Mouse (Mus musculus): Measurements from ENCODE around the gene Slc31a1. TPM values are rescaled to one million over a fixed set of nuclear protein-coding genes. Genes with fewer than 3 reads are reported as not detected.

The Slc31a1 gene
- polyA plus RNA-seq, 1 experiment from 2014 or later: 44.7 TPM

DNA sequence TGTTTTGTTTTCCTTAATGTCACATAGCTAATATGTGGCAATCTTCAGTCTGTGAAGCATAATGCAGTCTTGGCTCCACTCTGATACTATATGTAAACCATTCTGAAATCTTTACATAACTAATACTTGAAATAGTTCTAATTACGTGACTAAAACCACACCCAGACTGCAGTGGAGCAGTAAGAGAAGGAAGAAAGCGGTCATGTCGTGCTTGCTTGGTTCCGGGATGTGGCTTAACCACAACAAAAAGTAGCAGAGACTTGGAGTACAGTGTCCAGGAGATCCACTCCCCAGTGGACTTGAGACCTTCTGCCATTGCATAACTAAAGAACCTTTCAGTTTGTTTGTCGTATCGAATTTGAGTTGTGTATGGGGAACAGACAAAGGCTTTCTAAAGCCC lies 7.1 kb downstream of the Slc31a1 start:
- no peak overlapping the region for H3K4me2 ChIP-seq (ENCODE audit: low read depth, severe bottlenecking)
- H3K27me3 ChIP-seq (ENCODE audit: control insufficient read depth, insufficient read depth, low read length): no peaks in the 10 kb centered on the region
- no peaks in the 10 kb centered on the region for H3K4me1 ChIP-seq (ENCODE audit: control insufficient read depth, insufficient read depth, low read length)
- DNase-seq (ENCODE audit: low spot score): no peak
- H3K9ac ChIP-seq (ENCODE audit: low read length): no peak overlapping the region
- H3K4me3 ChIP-seq (ENCODE audit: low read depth, low read length): no peak overlapping the region
- H3K9me3 ChIP-seq (ENCODE audit: control insufficient read depth, low read length): no peaks in the 10 kb centered on the region
- H3K36me3 ChIP-seq (ENCODE audit: control insufficient read depth, insufficient read depth, low read length): no peaks in the 10 kb centered on the region
- WGBS: 97% methylated on average over 6 of the region's 6 CpGs
- no peak overlapping the region for H3K27ac ChIP-seq (replicated peaks; ENCODE audit: low read depth, low read length)
- ATAC-seq (ENCODE audit: insufficient number of reproducible peaks, low FRiP score, low TSS enrichment, low read depth): no peak

DNA sequence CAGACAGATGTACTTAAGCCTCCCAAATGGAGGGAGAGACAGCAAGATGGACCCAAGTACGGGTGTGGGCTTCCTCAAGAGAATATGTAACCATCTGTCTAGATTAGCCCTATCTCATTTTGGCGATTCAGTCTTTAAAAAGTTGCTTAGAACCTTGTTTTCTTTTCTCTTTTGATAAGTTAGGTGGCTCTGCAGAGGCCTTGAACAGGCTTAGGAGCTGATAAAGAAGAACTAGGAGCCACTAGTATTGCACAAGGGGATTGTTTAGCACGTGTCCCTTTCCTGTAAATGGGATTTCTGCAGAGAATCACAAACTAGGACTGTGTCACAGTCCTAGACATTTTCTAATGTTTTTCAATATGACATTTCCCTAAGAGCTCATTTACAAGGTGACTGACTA lies 8.6 kb downstream of the Slc31a1 start:
- WGBS: 81% methylated on average over 3 of the region's 3 CpGs
- Histone ChIP-seq H3K36me3 (ENCODE audit: control insufficient read depth, insufficient read depth, low read length) (no peaks in the 10 kb centered on the region), H3K4me2 (ENCODE audit: low read depth, severe bottlenecking) (no peak overlapping the region), H3K27ac (replicated peaks; ENCODE audit: low read depth, low read length) (no peak overlapping the region), H3K9me3 (ENCODE audit: control insufficient read depth, low read length) (no peaks in the 10 kb centered on the region), H3K4me1 (ENCODE audit: control insufficient read depth, insufficient read depth, low read length) (no peaks in the 10 kb centered on the region), H3K27me3 (ENCODE audit: control insufficient read depth, insufficient read depth, low read length) (no peaks in the 10 kb centered on the region), H3K9ac (ENCODE audit: low read length) (no peak overlapping the region), H3K4me3 (ENCODE audit: low read depth, low read length) (no peak overlapping the region)
- DNase-seq (ENCODE audit: low spot score) (no peak), ATAC-seq (ENCODE audit: insufficient number of reproducible peaks, low FRiP score, low TSS enrichment, low read depth) (no peak)

DNA sequence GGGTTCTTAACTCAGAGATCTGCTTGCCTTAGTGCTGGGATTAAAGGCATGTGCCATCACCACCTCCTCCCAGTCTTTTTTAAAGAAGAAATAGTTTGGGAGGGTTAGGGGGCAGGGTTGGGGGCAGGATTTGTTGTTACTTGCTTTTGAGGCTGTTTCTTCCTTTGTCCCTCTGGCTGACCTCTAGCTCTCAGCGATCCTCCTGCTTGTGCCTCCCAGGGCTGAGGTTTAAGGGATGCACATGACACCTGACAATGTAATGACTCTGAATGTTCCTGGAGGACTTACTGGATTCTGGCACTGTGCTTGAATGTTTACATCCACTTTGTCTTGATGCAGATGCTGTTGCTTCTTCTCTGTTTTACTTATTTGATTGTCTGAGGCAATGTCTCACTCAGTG lies 11.9 kb downstream of the Slc31a1 start:
- no peaks in the 10 kb centered on the region for H3K36me3 ChIP-seq (ENCODE audit: control insufficient read depth, insufficient read depth, low read length)
- no peak overlapping the region for H3K27ac ChIP-seq (replicated peaks; ENCODE audit: low read depth, low read length)
- ATAC-seq (ENCODE audit: insufficient number of reproducible peaks, low FRiP score, low TSS enrichment, low read depth) (no peak), DNase-seq (ENCODE audit: low spot score) (no peak)
- H3K27me3 ChIP-seq (ENCODE audit: control insufficient read depth, insufficient read depth, low read length): no peaks in the 10 kb centered on the region
- no peak overlapping the region for H3K4me3 ChIP-seq (ENCODE audit: low read depth, low read length)
- 55% methylated on average over 1 of the region's 1 CpGs for WGBS
- no peak overlapping the region for H3K4me2 ChIP-seq (ENCODE audit: low read depth, severe bottlenecking)
- H3K4me1 ChIP-seq (ENCODE audit: control insufficient read depth, insufficient read depth, low read length): no peaks in the 10 kb centered on the region
- no peak overlapping the region for H3K9ac ChIP-seq (ENCODE audit: low read length)
- no peaks in the 10 kb centered on the region for H3K9me3 ChIP-seq (ENCODE audit: control insufficient read depth, low read length)

DNA sequence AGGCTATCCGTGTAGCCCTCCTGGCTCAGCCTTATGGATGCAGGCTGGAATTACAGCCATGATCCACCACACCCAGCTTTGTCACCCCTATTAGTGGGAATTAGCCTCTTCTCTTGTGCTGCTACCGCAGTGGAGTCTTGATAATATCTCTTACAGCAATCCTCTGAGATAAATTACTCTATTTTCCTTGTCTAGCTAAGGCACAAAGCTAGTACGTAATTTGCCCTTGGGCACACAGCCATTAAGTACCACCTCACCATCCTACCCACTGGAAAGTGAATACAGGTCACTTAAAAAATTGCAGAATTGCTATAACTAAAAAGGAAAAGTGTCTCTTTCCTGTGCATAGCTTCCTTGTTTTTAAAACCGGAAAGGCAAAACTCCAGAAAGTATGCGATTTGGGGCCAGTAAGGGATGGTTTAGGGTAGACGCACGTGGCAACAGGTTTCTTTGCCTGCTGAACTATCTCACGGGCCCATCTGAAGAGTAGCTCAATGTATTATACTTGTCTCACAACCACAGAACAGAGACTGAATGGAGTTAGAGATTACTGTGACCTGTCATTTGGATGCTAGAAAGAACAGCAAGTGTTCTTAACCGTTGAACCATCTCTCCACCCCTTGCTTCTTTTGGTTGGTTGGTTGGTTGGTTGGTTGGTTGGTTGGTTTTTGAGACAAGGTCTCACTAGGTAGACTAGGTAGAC lies 12.4 kb downstream of the Slc31a1 start:
- Histone ChIP-seq H3K4me2 (ENCODE audit: low read depth, severe bottlenecking) (no peak overlapping the region), H3K27ac (replicated peaks; ENCODE audit: low read depth, low read length) (no peak overlapping the region), H3K9ac (ENCODE audit: low read length) (no peak overlapping the region), H3K36me3 (ENCODE audit: control insufficient read depth, insufficient read depth, low read length) (no peaks in the 10 kb centered on the region), H3K4me1 (ENCODE audit: control insufficient read depth, insufficient read depth, low read length) (no peaks in the 10 kb centered on the region), H3K4me3 (ENCODE audit: low read depth, low read length) (no peak overlapping the region), H3K9me3 (ENCODE audit: control insufficient read depth, low read length) (no peaks in the 10 kb centered on the region), H3K27me3 (ENCODE audit: control insufficient read depth, insufficient read depth, low read length) (no peaks in the 10 kb centered on the region)
- 89% methylated on average over 9 of the region's 9 CpGs for WGBS
- DNase-seq (ENCODE audit: low spot score) (no peak), ATAC-seq (ENCODE audit: insufficient number of reproducible peaks, low FRiP score, low TSS enrichment, low read depth) (no peak)

DNA sequence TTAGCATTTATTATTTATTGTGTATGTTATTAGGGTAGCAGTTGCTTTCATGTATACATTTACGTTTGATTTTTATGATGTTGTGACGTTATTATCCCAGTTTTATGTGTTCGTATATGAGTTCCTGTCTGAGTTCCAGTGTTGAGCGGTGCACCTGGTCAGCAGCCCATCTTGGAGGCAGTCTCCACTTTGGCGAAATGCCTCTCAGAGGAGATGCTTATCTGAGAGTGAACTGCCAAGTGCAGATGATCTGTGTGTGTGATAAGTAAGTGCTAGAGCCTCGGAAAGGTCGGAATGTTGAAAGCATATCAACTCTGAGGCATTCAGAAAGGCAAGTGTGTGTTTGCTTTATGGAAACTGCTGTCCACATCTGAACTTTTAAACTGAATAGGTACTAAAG lies 13.1 kb downstream of the Slc31a1 start:
- ATAC-seq (ENCODE audit: insufficient number of reproducible peaks, low FRiP score, low TSS enrichment, low read depth): no peak
- Histone ChIP-seq H3K4me1 (ENCODE audit: control insufficient read depth, insufficient read depth, low read length) (no peaks in the 10 kb centered on the region), H3K27ac (replicated peaks; ENCODE audit: low read depth, low read length) (no peak overlapping the region), H3K9ac (ENCODE audit: low read length) (no peak overlapping the region), H3K36me3 (ENCODE audit: control insufficient read depth, insufficient read depth, low read length) (no peaks in the 10 kb centered on the region), H3K4me2 (ENCODE audit: low read depth, severe bottlenecking) (no peak overlapping the region), H3K4me3 (ENCODE audit: low read depth, low read length) (no peak overlapping the region), H3K27me3 (ENCODE audit: control insufficient read depth, insufficient read depth, low read length) (no peaks in the 10 kb centered on the region), H3K9me3 (ENCODE audit: control insufficient read depth, low read length) (no peaks in the 10 kb centered on the region)
- WGBS: 73% methylated on average over 7 of the region's 7 CpGs
- DNase-seq (ENCODE audit: low spot score): no peak

DNA sequence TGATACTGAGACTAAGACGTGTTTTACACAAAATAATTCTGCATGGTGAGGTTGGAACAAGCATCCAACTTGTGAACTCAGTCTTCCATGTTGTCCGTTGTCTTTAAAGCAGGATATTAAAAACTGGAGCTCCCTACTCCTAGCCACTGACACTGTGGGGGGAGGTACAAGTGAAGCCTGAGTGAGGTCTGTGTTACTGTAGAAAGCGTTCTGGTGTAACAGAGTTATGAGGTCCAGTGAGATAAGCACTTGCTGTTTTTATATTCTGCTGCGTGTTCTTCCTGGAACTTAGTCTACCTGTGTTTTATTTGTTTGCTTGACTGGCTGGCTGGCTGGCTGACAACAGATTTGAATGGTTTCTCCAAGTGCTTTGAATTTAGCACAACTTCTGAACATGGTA lies 13.8 kb downstream of the Slc31a1 start:
- ATAC-seq (ENCODE audit: insufficient number of reproducible peaks, low FRiP score, low TSS enrichment, low read depth) (no peak), DNase-seq (ENCODE audit: low spot score) (no peak)
- 83% methylated on average over 4 of the region's 4 CpGs for WGBS
- H3K4me1 ChIP-seq (ENCODE audit: control insufficient read depth, insufficient read depth, low read length): no peaks in the 10 kb centered on the region
- no peaks in the 10 kb centered on the region for H3K9me3 ChIP-seq (ENCODE audit: control insufficient read depth, low read length)
- no peak overlapping the region for H3K27ac ChIP-seq (replicated peaks; ENCODE audit: low read depth, low read length)
- no peak overlapping the region for H3K9ac ChIP-seq (ENCODE audit: low read length)
- H3K27me3 ChIP-seq (ENCODE audit: control insufficient read depth, insufficient read depth, low read length): no peaks in the 10 kb centered on the region
- no peak overlapping the region for H3K4me2 ChIP-seq (ENCODE audit: low read depth, severe bottlenecking)
- no peaks in the 10 kb centered on the region for H3K36me3 ChIP-seq (ENCODE audit: control insufficient read depth, insufficient read depth, low read length)
- no peak overlapping the region for H3K4me3 ChIP-seq (ENCODE audit: low read depth, low read length)

DNA sequence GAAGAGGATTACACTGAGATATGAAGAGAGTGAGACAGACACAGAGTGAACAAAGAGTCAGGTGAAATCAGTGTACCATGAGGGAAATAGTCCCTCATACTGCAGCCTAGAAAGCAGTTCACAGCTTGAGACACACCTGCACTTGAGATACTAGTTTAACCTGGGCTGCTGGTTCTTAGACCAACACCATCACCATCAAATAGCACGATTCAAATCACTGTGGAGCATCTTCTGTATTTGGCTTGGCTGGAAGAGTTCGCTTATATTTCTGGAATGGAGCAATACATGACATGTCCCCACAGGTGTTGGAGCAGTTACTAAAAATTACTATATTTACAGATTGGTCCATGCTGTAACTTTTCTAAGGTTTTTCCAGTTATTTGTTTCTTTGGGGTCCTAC lies 15.6 kb downstream of the Slc31a1 start:
- no peaks in the 10 kb centered on the region for H3K27me3 ChIP-seq (ENCODE audit: control insufficient read depth, insufficient read depth, low read length)
- no peak overlapping the region for H3K9ac ChIP-seq (ENCODE audit: low read length)
- DNase-seq (ENCODE audit: low spot score): no peak
- WGBS: 91% methylated on average over 2 of the region's 2 CpGs
- no peak overlapping the region for H3K4me3 ChIP-seq (ENCODE audit: low read depth, low read length)
- no peaks in the 10 kb centered on the region for H3K4me1 ChIP-seq (ENCODE audit: control insufficient read depth, insufficient read depth, low read length)
- H3K36me3 ChIP-seq (ENCODE audit: control insufficient read depth, insufficient read depth, low read length): no peaks in the 10 kb centered on the region
- no peak overlapping the region for H3K4me2 ChIP-seq (ENCODE audit: low read depth, severe bottlenecking)
- no peak overlapping the region for H3K27ac ChIP-seq (replicated peaks; ENCODE audit: low read depth, low read length)
- no peak for ATAC-seq (ENCODE audit: insufficient number of reproducible peaks, low FRiP score, low TSS enrichment, low read depth)
- no peaks in the 10 kb centered on the region for H3K9me3 ChIP-seq (ENCODE audit: control insufficient read depth, low read length)

DNA sequence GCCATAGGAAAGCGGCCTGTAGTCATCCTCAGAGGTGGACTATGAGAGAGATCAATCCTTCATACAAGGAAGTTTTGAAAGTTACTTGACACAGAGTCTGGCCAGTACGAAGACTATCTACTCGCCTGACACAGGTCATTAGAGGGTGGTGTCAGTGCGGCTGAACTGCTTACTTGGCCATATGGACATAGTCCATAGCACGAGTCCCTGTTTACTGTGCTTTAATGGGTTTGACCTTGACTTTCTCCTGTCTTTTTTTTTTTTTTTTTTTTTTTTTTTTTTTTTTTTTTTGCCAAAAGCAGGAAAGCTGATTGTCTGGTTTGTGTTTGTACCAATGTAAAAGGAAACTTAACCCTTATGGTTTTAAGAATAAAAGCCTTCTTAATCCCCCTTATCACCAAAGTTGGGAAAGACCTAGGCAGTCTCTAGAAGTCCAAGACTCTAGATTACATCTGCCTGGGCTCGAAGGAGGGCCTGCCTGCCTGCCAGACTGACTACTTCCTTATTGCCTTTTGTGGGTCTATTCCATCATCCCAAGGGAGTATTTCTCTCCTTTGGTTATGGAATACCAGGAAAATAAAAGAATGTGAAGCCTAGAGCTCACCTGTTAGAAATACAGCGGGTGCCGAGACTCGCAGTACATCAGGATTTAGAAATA lies 19.3 kb downstream of the Slc31a1 start:
- Histone ChIP-seq H3K9me3 (ENCODE audit: control insufficient read depth, low read length) (no peaks in the 10 kb centered on the region), H3K4me3 (ENCODE audit: low read depth, low read length) (no peak overlapping the region), H3K27ac (replicated peaks; ENCODE audit: low read depth, low read length) (no peak overlapping the region), H3K9ac (ENCODE audit: low read length) (no peak overlapping the region), H3K4me1 (ENCODE audit: control insufficient read depth, insufficient read depth, low read length) (no peaks in the 10 kb centered on the region), H3K27me3 (ENCODE audit: control insufficient read depth, insufficient read depth, low read length) (no peaks in the 10 kb centered on the region), H3K36me3 (ENCODE audit: control insufficient read depth, insufficient read depth, low read length) (no peaks in the 10 kb centered on the region), H3K4me2 (ENCODE audit: low read depth, severe bottlenecking) (no peak overlapping the region)
- DNase-seq (ENCODE audit: low spot score): no peak
- ATAC-seq (ENCODE audit: insufficient number of reproducible peaks, low FRiP score, low TSS enrichment, low read depth): no peak
- WGBS: 86% methylated on average over 9 of the region's 9 CpGs

DNA sequence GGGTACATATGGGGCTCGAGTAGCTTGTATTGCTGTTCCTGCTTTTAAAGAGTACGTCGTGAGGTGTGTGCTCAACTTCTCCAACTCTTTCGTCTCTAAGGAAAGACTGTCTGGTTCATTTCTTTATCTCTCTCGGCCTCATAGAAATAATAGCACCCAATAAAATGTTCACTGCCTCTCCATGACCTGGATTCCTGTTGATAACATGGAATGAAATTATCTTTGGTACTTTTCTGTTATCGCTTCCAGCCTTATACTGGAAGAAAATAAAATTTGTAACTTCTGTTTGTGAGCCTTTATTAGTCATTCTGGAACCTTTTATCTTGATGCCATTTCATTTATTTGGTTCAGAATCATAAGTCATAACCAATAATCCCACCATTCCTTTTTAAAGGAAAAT lies 22.7 kb downstream of the Slc31a1 start:
- H3K4me2 ChIP-seq (ENCODE audit: low read depth, severe bottlenecking): no peak overlapping the region
- H3K9ac ChIP-seq (ENCODE audit: low read length): no peak overlapping the region
- H3K36me3 ChIP-seq (ENCODE audit: control insufficient read depth, insufficient read depth, low read length): no peaks in the 10 kb centered on the region
- ATAC-seq (ENCODE audit: insufficient number of reproducible peaks, low FRiP score, low TSS enrichment, low read depth) (no peak), DNase-seq (ENCODE audit: low spot score) (no peak)
- H3K9me3 ChIP-seq (ENCODE audit: control insufficient read depth, low read length): no peaks in the 10 kb centered on the region
- H3K4me3 ChIP-seq (ENCODE audit: low read depth, low read length): no peak overlapping the region
- H3K27me3 ChIP-seq (ENCODE audit: control insufficient read depth, insufficient read depth, low read length): no peaks in the 10 kb centered on the region
- H3K4me1 ChIP-seq (ENCODE audit: control insufficient read depth, insufficient read depth, low read length): no peaks in the 10 kb centered on the region
- no peak overlapping the region for H3K27ac ChIP-seq (replicated peaks; ENCODE audit: low read depth, low read length)
- WGBS: 93% methylated on average over 6 of the region's 6 CpGs

Measured in limb, embryonic 11.5 days (tissue).